Mouse (Mus musculus) yolk sac, embryonic 10.5 days (tissue): ENCODE measurements at regions not wholly inside any gene's neighbourhood (a gene's known extent, or its start where the extent isn't known, plus 50 kb on each side); places are given as distances from the start of the nearest gene placed in this dataset.

Experiments
- DNase-seq: peaks from one replicate; pipeline ENCODE4 v3.0.0-alpha.2; 2017; ENCODE audit warnings: low spot score

- DNase-seq, result no peak
Observed at GRCm38 (mm10) chr14:76917139-76917929, 119.2 kb upstream of the Ccdc122 start.

- DNase-seq, result no peak
Observed at GRCm38 (mm10) chr14:76913850-76914249, 122.7 kb upstream of the Ccdc122 start.

DNA sequence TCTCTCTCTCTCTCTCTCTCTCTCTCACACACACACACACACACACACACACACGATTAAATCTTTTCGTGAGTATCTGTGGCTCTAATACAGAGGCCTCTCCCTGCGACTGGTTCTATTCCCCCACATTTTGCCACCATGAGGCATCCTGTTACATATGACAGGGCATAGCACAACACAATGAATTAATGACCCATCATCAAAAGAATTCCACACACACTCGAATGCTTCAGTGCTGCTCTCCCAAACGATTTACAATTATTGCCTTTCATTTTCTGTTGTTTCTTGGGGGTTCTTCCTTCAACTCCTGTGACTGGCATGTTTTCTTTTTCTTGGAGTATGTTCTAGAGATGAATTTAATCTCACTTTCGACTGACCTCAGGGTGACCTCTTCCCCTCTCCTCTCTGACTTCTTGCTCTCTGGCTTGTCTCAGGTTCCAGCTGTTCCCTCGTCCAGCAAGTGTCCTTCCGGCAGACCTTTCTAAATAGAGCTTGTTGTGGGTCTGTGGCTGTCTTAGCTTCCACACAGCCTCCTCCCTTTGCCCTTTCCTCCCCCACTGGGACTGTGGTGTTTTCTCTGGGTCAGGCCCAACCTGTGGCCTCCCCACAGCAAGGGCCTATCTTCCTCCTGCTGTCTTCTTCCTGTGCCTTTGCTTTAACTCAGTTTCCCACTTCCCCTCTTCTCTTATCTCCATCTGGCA, 124.1 kb upstream of the Ccdc122 start:
- DNase-seq, result peak; percentile 48

DNA sequence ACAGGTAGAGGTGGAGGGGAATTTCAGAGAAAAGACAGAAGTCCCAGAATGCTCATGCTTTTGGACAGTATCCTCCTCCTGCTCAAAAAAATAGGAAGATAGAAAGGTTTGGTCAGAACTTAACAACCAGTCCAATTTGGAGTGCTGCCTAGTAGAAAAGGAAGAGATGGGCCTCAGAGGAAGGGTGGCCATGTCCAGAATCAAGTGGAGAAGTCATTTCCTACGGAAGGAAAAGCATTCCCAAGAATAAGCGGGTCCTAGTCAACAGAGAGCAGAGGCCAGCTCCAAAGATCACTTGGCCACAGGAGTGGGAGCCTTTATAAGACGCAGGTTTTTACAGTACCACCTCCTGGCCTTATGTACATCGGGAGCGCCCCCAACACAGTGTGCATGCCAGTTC, 125.3 kb upstream of the Ccdc122 start:
- no peak for DNase-seq

DNA sequence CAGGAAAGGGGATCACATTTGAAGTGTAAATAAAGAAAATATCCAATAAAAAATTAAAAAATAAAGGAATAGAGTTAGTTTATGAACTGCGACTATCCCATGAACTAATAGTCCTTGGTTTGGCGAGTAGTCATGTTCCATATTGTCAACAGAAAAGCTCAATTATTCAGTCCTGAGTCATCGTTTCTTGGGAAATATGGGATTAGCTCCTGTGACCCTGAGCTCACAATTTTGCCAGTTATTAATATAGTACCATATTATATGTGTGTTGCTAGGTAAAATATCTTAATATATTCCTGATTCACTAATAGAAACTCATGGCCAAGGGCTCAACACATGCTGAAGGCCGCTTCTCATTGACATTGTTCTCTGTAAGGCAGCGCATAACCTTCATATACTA, 126.4 kb upstream of the Ccdc122 start:
- no peak for DNase-seq

- DNase-seq, result no peak
Observed at GRCm38 (mm10) chr14:76907941-76908340, 128.6 kb upstream of the Ccdc122 start.

DNA sequence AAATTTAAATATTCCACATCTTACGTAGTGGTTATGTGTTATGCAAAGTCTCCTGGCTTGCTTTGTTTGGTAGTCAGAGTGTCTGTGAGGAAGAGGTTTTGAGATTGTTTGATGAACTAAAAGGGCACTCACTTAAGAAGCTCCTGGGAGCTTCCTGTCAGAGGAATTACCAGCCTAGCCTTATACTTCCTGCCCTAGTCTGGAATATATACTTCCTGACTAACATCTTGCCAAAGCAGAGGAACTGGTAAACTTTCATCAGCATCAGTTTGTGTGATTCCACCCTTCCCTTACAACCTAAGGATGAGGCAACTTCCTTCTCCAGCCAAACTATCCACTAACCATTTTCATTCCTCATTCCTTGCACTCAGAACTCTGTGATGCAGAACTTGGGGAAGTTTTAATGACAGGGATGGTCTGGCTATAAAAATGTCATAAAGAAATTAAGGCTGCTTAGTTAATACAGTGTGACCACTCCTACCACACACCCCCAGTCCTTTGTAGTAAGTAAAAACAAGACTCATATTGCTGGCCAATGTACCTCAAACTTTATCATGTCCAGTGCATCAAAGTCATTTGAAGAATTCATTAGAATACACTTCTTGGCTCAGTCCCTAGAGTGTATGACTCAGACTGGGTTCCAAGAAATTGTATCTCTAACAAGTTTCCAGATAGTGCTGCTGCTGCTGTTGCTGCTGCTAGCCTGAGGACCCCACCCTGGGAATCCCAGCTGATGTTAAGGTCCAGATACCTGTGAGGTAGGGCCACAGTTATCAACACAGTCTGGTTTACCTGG, 133.4 kb upstream of the Ccdc122 start:
- no peak for DNase-seq

- no peak for DNase-seq
Observed at GRCm38 (mm10) chr14:76901490-76901889, 135.1 kb upstream of the Ccdc122 start.

GRCm38 (mm10) chr14:76899331-76899730, 137.2 kb upstream of the Ccdc122 start:
- no peak for DNase-seq

DNA sequence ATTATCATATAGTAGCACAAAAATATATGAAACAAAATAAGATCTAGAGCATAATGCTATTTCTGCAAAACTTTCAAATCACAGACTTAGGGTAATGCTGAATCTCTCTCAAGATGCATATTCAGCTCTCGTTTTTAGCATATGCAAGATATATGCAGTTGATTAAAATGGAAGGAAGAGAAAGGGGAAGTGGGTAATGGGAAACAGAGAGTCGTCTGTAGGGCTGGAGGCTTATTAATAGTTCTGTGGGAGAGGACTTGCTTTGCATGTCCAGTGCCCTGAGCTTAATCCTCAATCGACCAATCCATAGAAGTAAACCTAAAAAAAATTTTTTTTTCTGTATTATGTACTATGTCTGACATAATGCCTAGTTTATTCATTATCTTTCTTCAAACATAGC, 148.9 kb upstream of the Ccdc122 start:
- DNase-seq, result no peak

GRCm38 (mm10) chr14:76887201-76887600, 149.4 kb upstream of the Ccdc122 start:
- no peak for DNase-seq

DNA sequence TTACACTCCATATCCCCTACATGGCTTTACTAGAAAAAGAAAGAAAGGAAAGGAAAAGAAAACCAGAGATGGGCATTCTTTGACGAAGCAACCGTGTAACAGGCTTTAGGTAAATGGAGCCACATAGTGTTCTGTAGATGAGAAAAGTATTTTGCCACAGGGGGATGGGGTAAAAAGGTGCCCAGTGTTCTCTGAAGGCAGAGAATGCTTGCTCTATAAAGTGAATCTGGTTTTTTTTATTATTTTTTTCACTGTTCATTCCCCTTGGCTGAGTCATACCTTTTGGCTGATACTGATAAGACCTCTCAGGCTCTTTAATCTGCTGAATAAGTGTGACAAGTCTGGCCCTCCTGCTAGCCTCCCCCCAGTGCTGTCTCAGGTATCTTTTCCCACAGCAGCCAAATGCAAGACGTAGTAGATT, 153.3 kb upstream of the Ccdc122 start:
- DNase-seq, result peak; percentile 6

DNA sequence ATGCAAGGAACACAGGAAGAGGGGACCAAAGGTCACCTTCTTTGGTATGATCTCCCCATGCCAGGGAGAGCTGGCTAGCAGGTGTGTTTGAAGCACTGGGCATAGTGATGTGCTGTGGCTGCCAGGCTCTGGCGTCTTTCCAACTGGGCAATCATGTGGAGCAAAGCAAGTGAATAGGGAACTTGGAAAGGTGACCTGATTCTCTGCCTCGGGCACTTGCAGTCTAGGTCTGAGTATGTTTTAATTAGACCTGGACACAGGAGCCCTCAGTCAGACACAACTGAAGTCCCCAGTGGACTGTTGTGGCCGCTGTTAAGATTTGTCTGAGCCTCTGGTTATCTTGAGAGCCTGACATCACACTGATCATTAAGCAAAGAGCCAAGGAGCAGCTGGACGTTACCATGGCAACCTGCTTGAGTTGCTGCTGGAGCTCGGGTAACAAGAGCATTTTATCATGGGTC, 153.8 kb upstream of the Ccdc122 start:
- DNase-seq, result peak; percentile 21

- no peak for DNase-seq
Observed at GRCm38 (mm10) chr14:76880851-76881250, 155.7 kb upstream of the Ccdc122 start.

DNA sequence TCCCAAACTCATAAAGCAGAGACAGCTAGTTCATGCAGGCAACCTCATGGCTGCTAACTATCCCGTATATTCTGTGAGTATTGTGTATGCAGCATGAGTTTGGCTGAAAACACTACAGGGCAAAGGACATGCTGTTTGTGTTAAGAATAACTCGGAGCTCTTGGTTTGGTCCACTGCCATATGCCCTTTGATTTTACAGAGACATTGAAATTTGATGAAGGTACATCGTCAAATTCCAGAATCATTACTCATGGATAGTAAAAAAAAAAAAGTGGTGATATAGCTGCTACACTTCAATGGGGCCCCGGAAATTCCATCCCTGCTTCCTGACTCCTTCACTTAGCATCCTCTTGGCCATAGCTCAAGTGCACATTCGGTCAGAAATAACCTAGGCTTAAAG, 159.3 kb upstream of the Ccdc122 start:
- DNase-seq, result no peak

- peak; percentile 44 for DNase-seq
Observed at GRCm38 (mm10) chr14:76876015-76876414, 160.6 kb upstream of the Ccdc122 start.

GRCm38 (mm10) chr14:76875266-76875900, 161.2 kb upstream of the Ccdc122 start:
- DNase-seq, result peak; percentile 57

- peak; percentile 82 for DNase-seq
Observed at GRCm38 (mm10) chr14:76874542-76875265, 161.9 kb upstream of the Ccdc122 start.

DNA sequence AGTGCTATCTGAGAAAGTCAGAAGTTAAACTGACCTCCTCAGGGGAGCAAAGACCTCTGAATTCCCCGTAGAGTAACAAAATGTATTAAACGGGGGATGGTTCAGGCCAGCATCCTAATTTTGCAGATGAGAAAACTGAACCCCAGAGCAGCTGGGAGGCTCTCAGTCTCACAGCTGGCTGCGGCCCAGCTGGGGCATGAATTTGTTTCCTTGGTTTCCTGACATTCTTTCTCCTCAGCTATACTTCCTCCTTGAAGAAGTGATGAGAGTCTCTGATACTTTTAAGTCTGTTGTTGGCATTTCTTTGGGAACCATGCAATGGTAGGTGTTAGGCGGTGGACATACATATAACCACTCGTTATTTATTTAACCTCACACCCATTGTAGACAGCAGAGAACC, 162.9 kb upstream of the Ccdc122 start:
- DNase-seq, result no peak

GRCm38 (mm10) chr14:76872976-76873375, 163.6 kb upstream of the Ccdc122 start:
- DNase-seq, result no peak

DNA sequence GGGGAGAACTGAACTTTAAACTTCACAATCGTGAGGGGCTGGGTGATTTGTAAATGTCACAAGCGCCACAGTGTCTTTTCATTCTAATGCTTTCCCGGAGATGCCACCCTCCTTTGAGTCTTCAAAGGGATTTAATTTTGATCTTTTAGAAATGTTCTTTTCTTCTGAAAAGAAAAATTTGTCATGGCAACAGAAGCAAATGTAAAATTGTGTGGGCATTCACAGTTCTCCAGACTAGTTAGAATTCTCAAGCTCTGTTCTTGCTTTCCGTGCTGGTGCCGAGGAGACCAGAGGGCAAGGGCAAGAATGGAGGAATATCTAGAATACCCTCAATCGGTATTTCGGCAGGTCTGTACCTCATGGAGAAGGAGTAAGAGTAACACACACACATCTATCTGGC, 164.1 kb upstream of the Ccdc122 start:
- DNase-seq, result no peak
